Mouse (Mus musculus) MEL (cell line): ENCODE results near the gene Rnf130. TPM values are rescaled to one million over a fixed set of nuclear protein-coding genes. Genes with fewer than 3 reads are reported as not detected.

ENCODE experiments used
- DNase-seq: peaks from one replicate; pipeline ENCODE4 v3.0.0; 2011; ENCODE audit warnings: low read depth, low spot score
- H3K27ac ChIP-seq: 2 replicates; pipeline ENCODE4 v1.5.1; 2012; ENCODE audit warnings: low read depth, mild to moderate bottlenecking, control low read depth, low read length, moderate library complexity; ENCODE audit not compliant: control insufficient read depth
- H3K27me3 ChIP-seq, 2 experiments: fragments of 150-350 bp in 1 of 2; sonication (generic) in 1 of 2; 2 replicates each; pipeline ENCODE4 v1.6.1; 2012; ENCODE audit warnings: low read length in 2 of 2, mild to moderate bottlenecking in 2 of 2, improper control_type of control experiment in 1 of 2, moderate library complexity in 1 of 2; ENCODE audit not compliant: insufficient read depth in 2 of 2, control insufficient read depth in 1 of 2
- H3K36me3 ChIP-seq, 2 experiments: 2 replicates each; pipeline ENCODE4 v1.6.1; 2012 to 2014; ENCODE audit warnings: low read length in 2 of 2, improper control_type of control experiment in 1 of 2, inconsistent platforms in 1 of 2, mild to moderate bottlenecking in 1 of 2; ENCODE audit not compliant: insufficient read depth in 2 of 2, control insufficient read depth in 1 of 2
- H3K4me1 ChIP-seq, 2 experiments: fragments of 150-350 bp in 1 of 2; sonication (generic) in 1 of 2; 2 replicates each; pipeline ENCODE4 v1.6.1; 2012; ENCODE audit warnings: low read length in 2 of 2, improper control_type of control experiment in 1 of 2, mild to moderate bottlenecking in 1 of 2; ENCODE audit not compliant: insufficient read depth in 2 of 2, control insufficient read depth in 1 of 2
- H3K4me3 ChIP-seq, 2 experiments: fragments of 150-350 bp in 1 of 2; sonication (generic) in 1 of 2; 2 replicates each; pipeline ENCODE4 v1.5.1; 2012; ENCODE audit warnings: low read depth in 2 of 2, low read length in 2 of 2, mild to moderate bottlenecking in 2 of 2, moderate library complexity in 2 of 2, control low read depth in 1 of 2, improper control_type of control experiment in 1 of 2; ENCODE audit not compliant: control insufficient read depth in 1 of 2, insufficient read depth in 1 of 2
- H3K79me2 ChIP-seq: 2 replicates; pipeline ENCODE4 v1.6.1; 2012; ENCODE audit warnings: mild to moderate bottlenecking, low read length, moderate library complexity; ENCODE audit not compliant: control insufficient read depth, poor library complexity, insufficient read depth
- H3K9ac ChIP-seq: 2 replicates; pipeline ENCODE4 v1.6.1; 2012; ENCODE audit warnings: low read depth, mild to moderate bottlenecking, control low read depth, low read length, moderate library complexity; ENCODE audit not compliant: control insufficient read depth, poor library complexity, severe bottlenecking
- H3K9me3 ChIP-seq: fragments of 150-350 bp; sonication (generic); replicated peaks from 2 replicates; pipeline ENCODE4 v1.6.1; 2012; ENCODE audit warnings: mild to moderate bottlenecking, low read length, improper control_type of control experiment, moderate library complexity; ENCODE audit not compliant: insufficient read depth
- CHD1 ChIP-seq: IDR thresholded peaks from 2 replicates; pipeline ENCODE4 v1.6.1; 2012; ENCODE audit warnings: low read depth, mild to moderate bottlenecking, inconsistent platforms, low read length, improper control_type of control experiment
- CHD2 ChIP-seq: IDR thresholded peaks from 2 replicates; pipeline ENCODE4 v1.6.1; 2011; ENCODE audit warnings: low read length, improper control_type of control experiment
- CTCF ChIP-seq, 3 experiments: IDR thresholded peaks in 2 of 3; conservative IDR thresholded peaks in 1 of 3; 2 replicates each; pipeline ENCODE4 v1.5.1; 2011 to 2012; ENCODE audit warnings: low read length in 3 of 3, low read depth in 2 of 3, mild to moderate bottlenecking in 2 of 3, improper control_type of control experiment in 1 of 3, inconsistent platforms in 1 of 3, mixed read lengths in 1 of 3, moderate library complexity in 1 of 3; ENCODE audit not compliant: control insufficient read depth in 1 of 3, insufficient read depth in 1 of 3, poor library complexity in 1 of 3, severe bottlenecking in 1 of 3
- ELF1 ChIP-seq: IDR thresholded peaks from 2 replicates; pipeline ENCODE4 v1.6.1; 2014; ENCODE audit warnings: low read depth, mild to moderate bottlenecking, inconsistent platforms, low read length, improper control_type of control experiment, moderate library complexity
- ETS1 ChIP-seq: IDR thresholded peaks from 2 replicates; pipeline ENCODE4 v1.6.1; 2012; ENCODE audit warnings: low read depth, mild to moderate bottlenecking, inconsistent platforms, low read length, improper control_type of control experiment, moderate library complexity
- JUND ChIP-seq: IDR thresholded peaks from 2 replicates; pipeline ENCODE4 v1.6.1; 2011; ENCODE audit warnings: low read depth, mild to moderate bottlenecking, improper control_type of control experiment, low read length
- KAT2A ChIP-seq: conservative IDR thresholded peaks from 2 replicates; pipeline ENCODE4 v1.6.1; 2012; ENCODE audit warnings: low read depth, low read length, improper control_type of control experiment, inconsistent platforms
- MAX ChIP-seq: IDR thresholded peaks from 2 replicates; pipeline ENCODE4 v1.6.1; 2011; ENCODE audit warnings: low read length, improper control_type of control experiment
- MAZ ChIP-seq: IDR thresholded peaks from 2 replicates; pipeline ENCODE4 v1.6.1; 2012; ENCODE audit warnings: low read depth, mild to moderate bottlenecking, inconsistent platforms, low read length, improper control_type of control experiment
- MYC ChIP-seq: IDR thresholded peaks from 2 replicates; pipeline ENCODE4 v1.6.1; 2011; ENCODE audit warnings: low read depth, mild to moderate bottlenecking, low read length, improper control_type of control experiment, moderate library complexity
- NELFE ChIP-seq: IDR thresholded peaks from 2 replicates; pipeline ENCODE4 v1.6.1; 2011; ENCODE audit warnings: low read depth, low read length, improper control_type of control experiment
- POLR2AphosphoS2 ChIP-seq: IDR thresholded peaks from 2 replicates; pipeline ENCODE4 v1.6.1; 2011; ENCODE audit warnings: low read length, improper control_type of control experiment
- RAD21 ChIP-seq: IDR thresholded peaks from 2 replicates; pipeline ENCODE4 v1.6.1; 2011; ENCODE audit warnings: mild to moderate bottlenecking, low read depth, low read length, improper control_type of control experiment
- RCOR1 ChIP-seq: IDR thresholded peaks from 2 replicates; pipeline ENCODE4 v1.6.1; 2012; ENCODE audit warnings: low read depth, mild to moderate bottlenecking, inconsistent platforms, low read length, improper control_type of control experiment
- SIN3A ChIP-seq: IDR thresholded peaks from 2 replicates; pipeline ENCODE4 v1.6.1; 2012; ENCODE audit warnings: low read length, improper control_type of control experiment, inconsistent platforms
- SMC3 ChIP-seq: IDR thresholded peaks from 2 replicates; pipeline ENCODE4 v1.6.1; 2011; ENCODE audit warnings: low read depth, low read length, improper control_type of control experiment
- TAL1 ChIP-seq: IDR thresholded peaks from 2 replicates; pipeline ENCODE4 v1.6.1; 2012; ENCODE audit warnings: mild to moderate bottlenecking, inconsistent platforms, low read length, moderate library complexity, mixed read lengths
- TBP ChIP-seq: IDR thresholded peaks from 2 replicates; pipeline ENCODE4 v1.8.0; 2011; ENCODE audit warnings: low read depth, low read length, improper control_type of control experiment
- TCF12 ChIP-seq: IDR thresholded peaks from 2 replicates; pipeline ENCODE4 v1.6.1; 2014; ENCODE audit warnings: low read depth, mild to moderate bottlenecking, inconsistent platforms, low read length, improper control_type of control experiment, moderate library complexity
- USF1 ChIP-seq: IDR thresholded peaks from 2 replicates; pipeline ENCODE4 v1.6.1; 2014; ENCODE audit warnings: low read depth, mild to moderate bottlenecking, inconsistent platforms, low read length, improper control_type of control experiment, moderate library complexity
- USF2 ChIP-seq, 2 experiments: IDR thresholded peaks; 2 replicates each; pipeline ENCODE4 v1.6.1; 2011 to 2012; ENCODE audit warnings: improper control_type of control experiment in 2 of 2, low read length in 2 of 2, borderline replicate concordance in 1 of 2, inconsistent platforms in 1 of 2, low read depth in 1 of 2, mild to moderate bottlenecking in 1 of 2; ENCODE audit not compliant: insufficient read depth in 1 of 2
- ZNF384 ChIP-seq: IDR thresholded peaks from 2 replicates; pipeline ENCODE4 v1.6.1; 2012; ENCODE audit warnings: low read depth, mild to moderate bottlenecking, inconsistent platforms, low read length, improper control_type of control experiment
- polyA plus RNA-seq, 2 experiments: library from polyadenylated mRNA; stranded (reverse) in 1 of 2; unstranded in 1 of 2; fragments of >175 nt in 1 of 2; fragments of >200 nt in 1 of 2; gene quantifications; 2 replicates each; pipeline versions ENCODE4 v1.2.1 to v1.2.4; 2012; ENCODE audit warnings: low replicate concordance in 2 of 2, low read depth in 1 of 2; ENCODE audit not compliant: insufficient read length in 2 of 2, insufficient read depth in 1 of 2, missing spikeins in 1 of 2
- total RNA-seq: library from RNA; depleted of rRNA; stranded (reverse); fragments of 300-350 nt; gene quantifications from 2 replicates; pipeline ENCODE4 v1.2.3, GENCODE M21; 2012

The Rnf130 gene
- total and polyA plus RNA-seq, 3 experiments, result 59.5 to 507 (median 78.2) TPM

DNA sequence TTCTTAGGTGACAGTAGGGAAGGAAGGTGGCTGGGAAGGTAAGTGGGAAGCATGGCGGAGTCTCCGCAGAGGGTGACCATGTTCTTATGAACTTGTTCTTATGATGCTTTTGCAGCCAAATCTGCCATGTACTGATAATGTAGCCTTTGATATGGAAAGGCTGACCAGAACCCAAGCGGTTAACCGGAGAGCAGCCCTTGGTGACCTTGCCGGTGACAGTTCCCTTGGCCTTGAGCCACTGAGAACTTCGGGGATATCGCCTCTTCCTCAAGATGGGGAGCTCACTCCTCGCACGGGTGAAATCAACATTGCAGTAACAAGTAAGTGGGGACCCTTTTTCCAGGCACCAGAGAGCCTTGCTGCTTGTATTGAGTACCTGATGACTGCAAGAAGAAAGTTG lies 70.5 kb downstream of the Rnf130 start:
- no peak overlapping the region for H3K9ac ChIP-seq
- H3K9me3 ChIP-seq, result no peaks in the 10 kb centered on the region
- no peaks in the 10 kb centered on the region for H3K79me2 ChIP-seq
- H3K4me1 ChIP-seq, result no peaks in the 10 kb centered on the region
- no peak overlapping the region for H3K27ac ChIP-seq
- H3K4me3 ChIP-seq, result no peak overlapping the region
- no peaks in the 10 kb centered on the region for H3K27me3 ChIP-seq
- H3K36me3 ChIP-seq, result peaks cover 0 to 19% of the 10 kb centered on the region in 2 experiments; a peak in 2 of 4 replicates
- no peak for DNase-seq
- TF ChIP-seq ELF1, result no peak
- TF ChIP-seq MYC, result no peak
- no peak for TF ChIP-seq TCF12
- no peak for TF ChIP-seq MAZ
- TF ChIP-seq, all 39 proteins: peak for 0

DNA sequence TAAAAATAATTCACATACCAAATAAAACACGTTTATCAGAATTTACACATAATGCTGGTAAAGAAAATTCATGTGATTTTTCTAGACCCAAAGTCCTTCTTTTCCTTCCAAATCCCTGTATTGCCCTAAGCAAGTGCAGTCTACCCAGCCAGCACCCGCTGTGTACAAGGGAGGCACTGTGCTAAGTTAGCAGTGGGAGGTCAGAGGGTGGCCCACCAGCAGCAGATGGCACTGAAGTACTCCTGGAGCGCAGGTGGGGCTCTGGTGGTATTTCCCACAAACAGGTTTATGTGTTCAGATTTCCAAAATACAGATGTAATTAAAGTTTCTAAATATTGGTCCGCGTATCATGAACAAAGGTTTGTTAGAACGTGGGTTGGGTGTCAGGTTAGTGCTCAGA lies 71.9 kb downstream of the Rnf130 start:
- Histone ChIP-seq H3K36me3 (peaks cover 0 to 16% of the 10 kb centered on the region in 2 experiments; a peak in 2 of 4 replicates), H3K27me3 (no peaks in the 10 kb centered on the region)

DNA sequence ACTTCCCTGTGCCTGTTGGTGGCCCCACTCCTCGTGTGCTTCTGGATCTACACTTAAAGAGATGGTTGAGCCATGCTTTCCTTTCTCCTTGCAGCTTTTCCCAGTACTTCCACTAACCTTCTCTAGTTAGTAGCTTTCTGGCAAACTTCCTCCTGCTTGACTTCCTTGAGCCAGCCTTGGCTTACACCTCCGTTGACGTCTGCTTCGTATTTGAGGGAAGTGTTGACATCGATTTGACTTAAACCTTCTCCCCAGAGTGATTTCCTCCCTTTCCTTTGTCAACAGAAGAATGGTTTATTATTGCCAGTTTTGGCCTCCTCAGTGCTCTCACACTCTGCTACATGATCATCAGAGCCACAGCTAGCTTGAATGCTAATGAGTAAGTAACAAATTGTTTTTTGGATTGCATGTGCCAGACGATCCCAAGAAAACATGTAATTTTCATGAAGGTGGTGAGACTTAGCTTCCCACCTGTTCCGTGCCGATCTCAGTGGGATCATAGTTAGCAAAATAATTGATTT lies 73.9 kb downstream of the Rnf130 start:
- H3K4me3 ChIP-seq, result no peak overlapping the region
- H3K27ac ChIP-seq, result no peak overlapping the region
- H3K36me3 ChIP-seq, result peaks cover 0 to 7% of the 10 kb centered on the region in 2 experiments; a peak in 1 of 4 replicates
- no peaks in the 10 kb centered on the region for H3K9me3 ChIP-seq
- H3K79me2 ChIP-seq, result no peaks in the 10 kb centered on the region
- DNase-seq, result no peak
- TF ChIP-seq TAL1, result no peak
- TF ChIP-seq RCOR1, result no peak
- no peak for TF ChIP-seq MAZ
- TF ChIP-seq KAT2A, result no peak
- no peak for TF ChIP-seq ETS1
- TF ChIP-seq MAX, result no peak
- no peak for TF ChIP-seq CHD1
- TF ChIP-seq SMC3, result no peak
- no peak for TF ChIP-seq POLR2AphosphoS2
- TF ChIP-seq ZNF384, result no peak
- no peak for TF ChIP-seq USF2 (IDR thresholded peaks at IDR 0.05; ENCODE audit: borderline replicate concordance in 1 of 2, insufficient read depth in 1 of 2, low read depth in 1 of 2, low read length in 2 of 2)
- no peak for TF ChIP-seq JUND
- no peak for TF ChIP-seq RAD21
- no peak for TF ChIP-seq TBP
- no peak for TF ChIP-seq USF1
- no peak for TF ChIP-seq SIN3A
- no peak for TF ChIP-seq CHD2
- TF ChIP-seq CTCF (IDR thresholded peaks at IDR 0.05 in 2 of 3, conservative IDR thresholded peaks at IDR 0.05 in 1 of 3; ENCODE audit: control insufficient read depth in 1 of 3, insufficient read depth in 1 of 3, low read depth in 2 of 3, low read length in 3 of 3, poor library complexity in 1 of 3, severe bottlenecking in 1 of 3), result no peak
- TF ChIP-seq MYC, result no peak
- no peaks in the 10 kb centered on the region for H3K4me1 ChIP-seq
- H3K9ac ChIP-seq, result no peak overlapping the region
- H3K27me3 ChIP-seq, result no peaks in the 10 kb centered on the region

More for the DNA sequence above, 71.9 kb downstream of the Rnf130 start:
- Histone ChIP-seq H3K27ac (no peak overlapping the region), H3K4me1 (no peaks in the 10 kb centered on the region), H3K4me3 (no peak overlapping the region), H3K9ac (no peak overlapping the region), H3K9me3 (no peaks in the 10 kb centered on the region), H3K79me2 (no peaks in the 10 kb centered on the region)
- no peak for DNase-seq
- TF ChIP-seq CHD2 (no peak), NELFE (no peak)
